Mouse (Mus musculus) mouse trophoblast stem cell (cell line): ENCODE results near the gene Pum2.

Source experiments
- in situ Hi-C, 2 experiments: fragments of 300-500 bp; cut with MseI, MboI; formaldehyde crosslinking; loops; 2 replicates in 1 of 2; 3 replicates in 1 of 2; pipeline ENCODE4 v1.15.1; 2025

The Pum2 gene

GRCm38 (mm10) chr12:8790615-8791014 is 116.7 kb downstream of the Pum2 start:
- in situ Hi-C loops = no loop called here

- in situ Hi-C loops = no loop called here
Observed at GRCm38 (mm10) chr12:8793410-8794051, 119.6 kb downstream of the Pum2 start.

- in situ Hi-C loops = no loop called here
Observed at GRCm38 (mm10) chr12:8797936-8798335, 124.0 kb downstream of the Pum2 start.

GRCm38 (mm10) chr12:8798486-8799020 is 124.6 kb downstream of the Pum2 start:
- in situ Hi-C loops = no loop called here
